Mouse (Mus musculus) forebrain, embryonic 14.5 days (tissue): ENCODE data around the gene Mas1. TPM values are rescaled to one million over a fixed set of nuclear protein-coding genes. Genes with fewer than 3 reads are reported as not detected.

Experiments
- ATAC-seq: fragments of 200-750 bp; cut with Nextera tagmentation; 2 replicates; pipeline ENCODE4 v1.8.0; 2017; ENCODE audit warnings: mild to moderate bottlenecking, moderate library complexity
- DNase-seq: peaks from one replicate; pipeline ENCODE4 v3.0.0-alpha.2; 2015; ENCODE audit warnings: low spot score
- H3K27ac ChIP-seq: fragments of 300-500 bp; sonication (generic); 2 replicates; pipeline ENCODE4 v1.5.1; 2014; ENCODE audit warnings: low read depth, mild to moderate bottlenecking, control low read depth, low read length, moderate library complexity
- H3K27me3 ChIP-seq: fragments of 300-500 bp; sonication (generic); replicated peaks from 2 replicates; pipeline ENCODE4 v1.6.1; 2014; ENCODE audit warnings: low read length, control low read depth, mixed read lengths; ENCODE audit not compliant: control insufficient read depth, insufficient read depth
- H3K36me3 ChIP-seq: fragments of 300-500 bp; sonication (generic); 2 replicates; pipeline ENCODE4 v1.6.1; 2014; ENCODE audit warnings: low read length, control low read depth; ENCODE audit not compliant: control insufficient read depth, insufficient read depth
- H3K4me1 ChIP-seq: fragments of 300-500 bp; sonication (generic); 2 replicates; pipeline ENCODE4 v1.6.1; 2014; ENCODE audit warnings: antibody characterized with exemption, low read length, control low read depth; ENCODE audit not compliant: control insufficient read depth, insufficient read depth
- H3K4me2 ChIP-seq: fragments of 300-500 bp; sonication (generic); 2 replicates; pipeline ENCODE4 v1.6.1; 2014; ENCODE audit warnings: mild to moderate bottlenecking, control low read depth, low read length
- H3K4me3 ChIP-seq: fragments of 300-500 bp; sonication (generic); 2 replicates; pipeline ENCODE4 v1.5.1; 2014; ENCODE audit warnings: low read depth, low read length, control low read depth
- H3K9ac ChIP-seq: fragments of 300-500 bp; sonication (generic); 2 replicates; pipeline ENCODE4 v1.6.1; 2014; ENCODE audit warnings: mild to moderate bottlenecking, low read length, control low read depth, moderate library complexity
- H3K9me3 ChIP-seq: fragments of 300-500 bp; sonication (generic); replicated peaks from 2 replicates; pipeline ENCODE4 v1.6.1; 2016; ENCODE audit warnings: low read length, control low read depth, mixed read lengths; ENCODE audit not compliant: control insufficient read depth
- WGBS: fragments of 180-500 bp; shearing (Covaris S2); extraction: QIAGEN DNeasy Blood & Tissue Kit; methylation state at CpG from one replicate; pipeline ENCODE4 v1.1.7; 2014; 5-methylcytosine and 5-hydroxymethylcytosine counted together
- polyA plus RNA-seq: library from polyadenylated mRNA; unstranded; fragments of >200 nt; fragmentation: Nextera tagmentation; extraction: Ambion mirVana; gene quantifications from 2 replicates; pipeline ENCODE4 v1.2.1, GENCODE M21; 2014

The Mas1 gene
- polyA plus RNA-seq, 1 experiment from 2014 or later: not detected

GRCm38 (mm10) chr17:12830351-12830750 is 37.6 kb downstream of the Mas1 start:
- Histone ChIP-seq H3K4me1 (no peaks in the 10 kb centered on the region), H3K27ac (no peak overlapping the region), H3K9me3 (no peaks in the 10 kb centered on the region), H3K27me3 (no peaks in the 10 kb centered on the region), H3K4me3 (no peak overlapping the region), H3K4me2 (no peak overlapping the region), H3K36me3 (no peaks in the 10 kb centered on the region), H3K9ac (no peak overlapping the region)
- DNase-seq (no peak), ATAC-seq (no peak)
- 79% methylated on average over 5 of the region's 5 CpGs for WGBS

- no peak overlapping the region for H3K4me2 ChIP-seq
- ATAC-seq (no peak), DNase-seq (no peak)
- no peaks in the 10 kb centered on the region; the same call in 1 of the 2 replicates for H3K9me3 ChIP-seq
- H3K27ac ChIP-seq: no peak overlapping the region
- H3K9ac ChIP-seq: no peak overlapping the region
- no peaks in the 10 kb centered on the region for H3K36me3 ChIP-seq
- WGBS: 84% methylated on average over 4 of the region's 4 CpGs
- no peaks in the 10 kb centered on the region for H3K27me3 ChIP-seq
- H3K4me1 ChIP-seq: no peaks in the 10 kb centered on the region
- H3K4me3 ChIP-seq: no peak overlapping the region
Measured at GRCm38 (mm10) chr17:12815885-12816284, 52.1 kb downstream of the Mas1 start.

- no peaks in the 10 kb centered on the region for H3K36me3 ChIP-seq
- no peak for DNase-seq
- H3K4me2 ChIP-seq: no peak overlapping the region
- H3K4me3 ChIP-seq: no peak overlapping the region
- H3K27ac ChIP-seq: no peak overlapping the region
- H3K9me3 ChIP-seq: no peaks in the 10 kb centered on the region
- H3K9ac ChIP-seq: no peak overlapping the region
- no peaks in the 10 kb centered on the region for H3K27me3 ChIP-seq
- no peak for ATAC-seq
- no peaks in the 10 kb centered on the region for H3K4me1 ChIP-seq
- WGBS: 88% methylated on average over 3 of the region's 3 CpGs
Measured at GRCm38 (mm10) chr17:12814502-12814901, 53.4 kb downstream of the Mas1 start.

GRCm38 (mm10) chr17:12810973-12811303 is 57.0 kb downstream of the Mas1 start:
- Histone ChIP-seq H3K27me3 (no peaks in the 10 kb centered on the region), H3K27ac (no peak overlapping the region), H3K4me3 (no peak overlapping the region), H3K9ac (no peak overlapping the region), H3K4me1 (no peaks in the 10 kb centered on the region), H3K36me3 (no peaks in the 10 kb centered on the region), H3K9me3 (no peaks in the 10 kb centered on the region), H3K4me2 (no peak overlapping the region)
- no peak; the same call in 1 of the 2 replicates for ATAC-seq
- DNase-seq: no peak
- 84% methylated on average over 1 of the region's 1 CpGs for WGBS

- no peak overlapping the region for H3K4me2 ChIP-seq
Measured at GRCm38 (mm10) chr17:12810103-12810972, 57.6 kb downstream of the Mas1 start.

GRCm38 (mm10) chr17:12808851-12809250 is 59.1 kb downstream of the Mas1 start:
- Histone ChIP-seq H3K27me3 (no peaks in the 10 kb centered on the region), H3K27ac (no peak overlapping the region), H3K9me3 (no peaks in the 10 kb centered on the region), H3K4me2 (no peak overlapping the region), H3K4me1 (no peaks in the 10 kb centered on the region), H3K9ac (no peak overlapping the region), H3K4me3 (no peak overlapping the region), H3K36me3 (no peaks in the 10 kb centered on the region)
- DNase-seq (no peak), ATAC-seq (no peak)
- 93% methylated on average over 6 of the region's 6 CpGs for WGBS

More at GRCm38 (mm10) chr17:12810103-12810972, 57.6 kb downstream of the Mas1 start:
- 25% methylated on average over 14 of the region's 14 CpGs for WGBS
- H3K27ac ChIP-seq: 0 out of 2 replicates have a peak overlapping the region, but pooled peaks have one; percentile 21
- H3K4me1 ChIP-seq: no peaks in the 10 kb centered on the region
- H3K9ac ChIP-seq: peak overlapping the region; percentile 40; the same call in 1 of the 2 replicates
- peak; percentile 90 for DNase-seq
- H3K9me3 ChIP-seq: no peaks in the 10 kb centered on the region
- H3K4me3 ChIP-seq: no peak overlapping the region
- ATAC-seq: peak; percentile 88
- no peaks in the 10 kb centered on the region for H3K27me3 ChIP-seq
- H3K36me3 ChIP-seq: no peaks in the 10 kb centered on the region

GRCm38 (mm10) chr17:12804584-12805445 is 63.1 kb downstream of the Mas1 start:
- no peaks in the 10 kb centered on the region for H3K27me3 ChIP-seq
- no peak overlapping the region for H3K27ac ChIP-seq
- no peaks in the 10 kb centered on the region for H3K9me3 ChIP-seq
- ATAC-seq (no peak), DNase-seq (no peak)
- H3K36me3 ChIP-seq: no peaks in the 10 kb centered on the region
- H3K4me1 ChIP-seq: no peaks in the 10 kb centered on the region
- no peak overlapping the region for H3K9ac ChIP-seq
- H3K4me2 ChIP-seq: no peak overlapping the region
- no peak overlapping the region for H3K4me3 ChIP-seq

GRCm38 (mm10) chr17:12801861-12802540 is 65.9 kb downstream of the Mas1 start:
- DNase-seq (no peak), ATAC-seq (no peak)
- Histone ChIP-seq H3K4me3 (no peak overlapping the region), H3K27ac (no peak overlapping the region), H3K4me1 (no peaks in the 10 kb centered on the region), H3K9me3 (no peaks in the 10 kb centered on the region), H3K4me2 (no peak overlapping the region), H3K9ac (no peak overlapping the region), H3K36me3 (no peaks in the 10 kb centered on the region), H3K27me3 (no peaks in the 10 kb centered on the region)
- WGBS: 64% methylated on average over 9 of the region's 9 CpGs
